Mouse (Mus musculus): ENCODE data around the gene Agap2. TPM values are rescaled to one million over a fixed set of nuclear protein-coding genes. Genes with fewer than 3 reads are reported as not detected.
"Not testable (repeated sequence)": the region's sequence is repeated elsewhere in the genome, so short reads cannot be mapped to it uniquely, and the experiment has no call there.

Agap2 gene
- polyA plus RNA-seq, 1 experiment from 2014 or later, result 0.88 TPM

DNA sequence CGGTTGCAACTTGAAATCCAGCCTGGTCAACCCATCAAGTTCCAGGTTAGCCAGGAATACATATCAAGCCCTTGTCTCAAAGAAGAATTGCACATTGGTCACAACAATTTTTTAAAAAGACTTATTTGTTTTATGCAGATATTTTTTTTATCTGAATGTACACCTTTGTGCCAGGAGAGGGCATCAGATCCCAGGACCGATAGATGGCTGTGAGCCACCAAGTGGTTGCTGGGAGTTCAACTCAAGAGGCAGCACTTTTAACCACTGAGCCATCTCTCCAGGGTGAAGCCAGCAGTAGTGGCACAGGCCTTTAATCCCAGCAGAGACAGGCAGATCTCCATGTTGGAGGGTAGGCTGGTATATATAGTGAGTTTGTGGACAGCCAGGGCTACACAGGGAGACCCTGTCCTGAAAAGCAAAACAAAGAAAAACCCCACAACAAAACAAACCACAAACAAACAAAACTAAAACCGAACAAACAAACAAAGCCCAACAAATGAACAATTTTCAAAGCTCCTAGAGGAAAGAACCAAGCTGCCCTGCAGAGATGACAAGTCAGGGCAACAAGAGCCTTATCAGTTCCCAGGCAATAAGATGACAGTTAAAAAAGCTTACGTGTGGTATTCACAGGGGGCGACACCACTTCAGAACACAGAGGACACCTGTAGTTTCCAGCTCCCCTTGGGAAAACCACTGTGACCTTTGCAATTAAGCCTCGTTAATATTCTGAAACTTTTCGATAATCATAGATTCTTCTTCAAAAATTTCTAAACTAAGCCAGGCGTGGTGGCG, 50.3 kb downstream of the Agap2 start:
- ATAC-seq (no peak), DNase-seq (peak; percentile 37)
- Histone ChIP-seq H3K9ac (replicated peaks) (no peak overlapping the region), H3K4me1 (ENCODE audit: insufficient read depth) (peaks cover 40% of the 10 kb centered on the region), H3K27me3 (ENCODE audit: insufficient read depth, low read length) (no peaks in the 10 kb centered on the region), H3K4me2 (ENCODE audit: low read depth, low read length) (no peak overlapping the region), H3K36me3 (replicated peaks; ENCODE audit: insufficient read depth, low read length) (no peaks in the 10 kb centered on the region), H3K27ac (ENCODE audit: low read depth) (peak overlapping the region; percentile 62), H3K9me3 (ENCODE audit: low read length) (no peaks in the 10 kb centered on the region), H3K4me3 (ENCODE audit: low read depth, low read length) (no peak overlapping the region)
- peak; percentile 72 for TF ChIP-seq CTCF (IDR thresholded peaks at IDR 0.05; ENCODE audit: low read depth)
- peak; percentile 55; the same call in 1 of the 2 replicates for TF ChIP-seq EP300 (IDR thresholded peaks at IDR 0.05; ENCODE audit: low read depth)
- 50% methylated on average over 9 of the region's 9 CpGs for WGBS (ENCODE audit: insufficient replicate concordance)

GRCm38 (mm10) chr10:127126579-127126978, 51.5 kb downstream of the Agap2 start:
- Histone ChIP-seq H3K4me3 (ENCODE audit: low read depth, low read length) (no peak overlapping the region), H3K4me1 (ENCODE audit: insufficient read depth) (peaks cover 40% of the 10 kb centered on the region), H3K9ac (replicated peaks) (no peak overlapping the region), H3K9me3 (ENCODE audit: low read length) (no peaks in the 10 kb centered on the region), H3K27me3 (ENCODE audit: insufficient read depth, low read length) (no peaks in the 10 kb centered on the region), H3K36me3 (replicated peaks; ENCODE audit: insufficient read depth, low read length) (no peaks in the 10 kb centered on the region), H3K4me2 (ENCODE audit: low read depth, low read length) (no peak overlapping the region), H3K27ac (ENCODE audit: low read depth) (peak overlapping the region; percentile 45; the same call in 1 of the 2 replicates)
- WGBS (ENCODE audit: insufficient replicate concordance), result 32% methylated on average over 5 of the region's 5 CpGs
- TF ChIP-seq EP300 (IDR thresholded peaks at IDR 0.05; ENCODE audit: low read depth) (peak; percentile 36), CTCF (IDR thresholded peaks at IDR 0.05; ENCODE audit: low read depth) (no peak)
- no peak for ATAC-seq
- no peak for DNase-seq

DNA sequence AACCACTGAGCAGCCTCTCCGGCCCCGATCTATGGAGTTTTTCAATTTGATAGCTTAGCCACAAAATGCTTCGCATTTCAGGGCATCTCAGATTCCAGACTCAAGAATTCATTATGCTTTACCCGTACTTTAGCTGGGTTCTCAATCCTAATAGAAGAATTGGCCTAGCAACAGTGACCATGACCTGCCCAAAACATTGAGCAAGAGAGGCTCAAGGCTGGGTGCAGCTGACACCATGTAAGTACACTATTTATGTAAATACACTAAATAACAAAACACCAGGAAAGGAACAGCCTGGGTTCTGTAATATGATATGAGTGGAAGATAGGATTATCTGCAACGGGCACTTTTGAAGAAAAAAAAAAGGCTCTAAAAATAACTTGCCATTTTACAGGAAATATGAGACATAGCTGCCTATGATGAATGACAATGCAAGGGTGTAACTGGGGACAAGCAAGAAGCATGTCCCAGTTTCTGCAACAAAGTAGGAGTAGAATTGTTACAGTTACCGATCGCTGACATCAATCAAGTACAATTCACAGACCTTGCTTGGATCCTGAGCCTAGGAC, 52.7 kb downstream of the Agap2 start:
- Histone ChIP-seq H3K4me1 (ENCODE audit: insufficient read depth) (peaks cover 35% of the 10 kb centered on the region), H3K4me3 (ENCODE audit: low read depth, low read length) (no peak overlapping the region), H3K27me3 (ENCODE audit: insufficient read depth, low read length) (no peaks in the 10 kb centered on the region), H3K4me2 (ENCODE audit: low read depth, low read length) (no peak overlapping the region), H3K36me3 (replicated peaks; ENCODE audit: insufficient read depth, low read length) (no peaks in the 10 kb centered on the region), H3K9me3 (ENCODE audit: low read length) (no peaks in the 10 kb centered on the region), H3K27ac (ENCODE audit: low read depth) (no peak overlapping the region), H3K9ac (replicated peaks) (no peak overlapping the region)
- peak; percentile 42; the same call in 1 of the 2 replicates for TF ChIP-seq EP300 (IDR thresholded peaks at IDR 0.05; ENCODE audit: low read depth)
- TF ChIP-seq CTCF (IDR thresholded peaks at IDR 0.05; ENCODE audit: low read depth), result no peak
- ATAC-seq, result no peak
- no peak for DNase-seq
- 47% methylated on average over 7 of the region's 7 CpGs for WGBS (ENCODE audit: insufficient replicate concordance)

GRCm38 (mm10) chr10:127129431-127129830, 54.3 kb downstream of the Agap2 start:
- no peak for TF ChIP-seq CTCF (IDR thresholded peaks at IDR 0.05; ENCODE audit: low read depth)
- TF ChIP-seq EP300 (IDR thresholded peaks at IDR 0.05; ENCODE audit: low read depth), result no peak
- Histone ChIP-seq H3K4me1 (ENCODE audit: insufficient read depth) (peaks cover 29% of the 10 kb centered on the region), H3K4me2 (ENCODE audit: low read depth, low read length) (no peak overlapping the region), H3K27me3 (ENCODE audit: insufficient read depth, low read length) (no peaks in the 10 kb centered on the region), H3K4me3 (ENCODE audit: low read depth, low read length) (no peak overlapping the region), H3K27ac (ENCODE audit: low read depth) (no peak overlapping the region), H3K9me3 (ENCODE audit: low read length) (no peaks in the 10 kb centered on the region), H3K9ac (replicated peaks) (no peak overlapping the region), H3K36me3 (replicated peaks; ENCODE audit: insufficient read depth, low read length) (no peaks in the 10 kb centered on the region)
- ATAC-seq, result no peak
- no peak for DNase-seq
- 37% methylated on average over 4 of the region's 4 CpGs for WGBS (ENCODE audit: insufficient replicate concordance)

GRCm38 (mm10) chr10:127132469-127132868, 57.4 kb downstream of the Agap2 start:
- 64% methylated on average over 5 of the region's 5 CpGs for WGBS (ENCODE audit: insufficient replicate concordance)
- H3K27ac ChIP-seq (ENCODE audit: low read depth), result no peak overlapping the region
- no peak for ATAC-seq

DNA sequence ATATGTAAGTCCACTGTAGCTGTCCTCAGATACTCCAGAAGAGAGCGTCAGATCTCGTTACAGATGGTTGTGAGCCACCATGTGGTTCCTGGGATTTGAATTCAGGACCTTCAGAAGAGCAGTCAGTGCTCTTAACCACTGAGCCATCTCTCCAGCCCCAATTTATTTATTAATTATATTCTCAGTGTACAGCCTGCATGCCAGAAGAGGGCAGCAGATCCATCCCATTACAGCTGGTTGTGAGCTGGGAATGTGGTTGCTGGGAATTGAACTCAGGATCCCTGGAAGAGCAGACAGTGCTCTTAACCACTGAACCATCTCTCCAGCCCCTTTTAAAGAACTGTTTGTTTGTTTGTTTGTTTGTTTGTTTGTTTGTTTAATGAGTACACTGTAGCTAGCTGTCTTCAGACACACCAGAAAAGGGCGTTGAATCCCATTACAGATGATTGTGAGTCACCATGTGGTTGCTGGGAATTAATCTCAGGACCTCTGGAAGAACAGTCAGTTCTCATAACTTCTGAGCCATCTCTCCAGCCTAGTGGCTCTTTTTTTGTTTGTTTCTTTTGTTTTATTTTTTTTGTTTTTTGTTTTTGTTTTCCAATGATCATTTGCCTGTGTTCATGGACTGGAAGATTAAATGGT, 59.4 kb downstream of the Agap2 start:
- WGBS (ENCODE audit: insufficient replicate concordance), result 78% methylated on average over 3 of the region's 3 CpGs
- not testable (repeated sequence) for DNase-seq
- H3K27ac ChIP-seq (ENCODE audit: low read depth), result peak overlapping the region; percentile 75; the same call in 1 of the 2 replicates

More at GRCm38 (mm10) chr10:127132469-127132868, 57.4 kb downstream of the Agap2 start:
- Histone ChIP-seq H3K4me1 (ENCODE audit: insufficient read depth) (peaks cover 35% of the 10 kb centered on the region), H3K9ac (replicated peaks) (no peak overlapping the region), H3K4me3 (ENCODE audit: low read depth, low read length) (no peak overlapping the region), H3K36me3 (replicated peaks; ENCODE audit: insufficient read depth, low read length) (no peaks in the 10 kb centered on the region), H3K9me3 (ENCODE audit: low read length) (no peaks in the 10 kb centered on the region), H3K27me3 (ENCODE audit: insufficient read depth, low read length) (no peaks in the 10 kb centered on the region), H3K4me2 (ENCODE audit: low read depth, low read length) (no peak overlapping the region)
- DNase-seq, result no peak
- TF ChIP-seq CTCF (IDR thresholded peaks at IDR 0.05; ENCODE audit: low read depth) (no peak), EP300 (IDR thresholded peaks at IDR 0.05; ENCODE audit: low read depth) (no peak)

More for the DNA sequence above, 59.4 kb downstream of the Agap2 start:
- H3K4me2 ChIP-seq (ENCODE audit: low read depth, low read length); H3K27me3 ChIP-seq (ENCODE audit: insufficient read depth, low read length); H3K4me3 ChIP-seq (ENCODE audit: low read depth, low read length); ATAC-seq; H3K9ac ChIP-seq (replicated peaks); H3K9me3 ChIP-seq (ENCODE audit: low read length); H3K36me3 ChIP-seq (replicated peaks; ENCODE audit: insufficient read depth, low read length): not testable (repeated sequence)
- peak; percentile 64 for TF ChIP-seq CTCF (IDR thresholded peaks at IDR 0.05; ENCODE audit: low read depth)
- peaks cover 32% of the 10 kb centered on the region for H3K4me1 ChIP-seq (ENCODE audit: insufficient read depth)

Data from liver, postnatal 0 days (tissue).